Mouse (Mus musculus) kidney, embryonic 14.5 days (tissue): ENCODE results near the gene Ddx11. TPM values are rescaled to one million over a fixed set of nuclear protein-coding genes. Genes with fewer than 3 reads are reported as not detected.

Experiments
- ATAC-seq: fragments of 200-750 bp; cut with Nextera tagmentation; 2 replicates; pipeline ENCODE4 v1.8.0; 2017; ENCODE audit warnings: moderate number of reproducible peaks, mild to moderate bottlenecking, moderate TSS enrichment, moderate library complexity; ENCODE audit not compliant: low FRiP score, low TSS enrichment
- H3K27ac ChIP-seq: fragments of 300-500 bp; sonication (generic); 2 replicates; pipeline ENCODE4 v1.5.1; 2014; ENCODE audit warnings: low read depth, mild to moderate bottlenecking, low read length, moderate library complexity, mixed read lengths
- H3K27me3 ChIP-seq: fragments of 300-500 bp; sonication (generic); 2 replicates; pipeline ENCODE4 v1.6.1; 2014; ENCODE audit warnings: mild to moderate bottlenecking, low read length; ENCODE audit not compliant: control insufficient read depth, insufficient read depth
- H3K36me3 ChIP-seq: fragments of 300-500 bp; sonication (generic); 2 replicates; pipeline ENCODE4 v1.6.1; 2014; ENCODE audit warnings: low read length, mixed read lengths; ENCODE audit not compliant: control insufficient read depth, insufficient read depth
- H3K4me1 ChIP-seq: fragments of 300-500 bp; sonication (generic); 2 replicates; pipeline ENCODE4 v1.6.1; 2014; ENCODE audit warnings: low read length, mixed read lengths; ENCODE audit not compliant: control insufficient read depth, insufficient read depth
- H3K4me2 ChIP-seq: fragments of 300-500 bp; sonication (generic); replicated peaks from 2 replicates; pipeline ENCODE4 v1.6.1; 2014; ENCODE audit warnings: low read depth, mild to moderate bottlenecking, low read length
- H3K4me3 ChIP-seq: fragments of 300-500 bp; sonication (generic); 2 replicates; pipeline ENCODE4 v1.5.1; 2014; ENCODE audit warnings: mild to moderate bottlenecking, low read length
- H3K9ac ChIP-seq: fragments of 300-500 bp; sonication (generic); 2 replicates; pipeline ENCODE4 v1.6.1; 2014; ENCODE audit warnings: low read depth, mild to moderate bottlenecking, low read length, moderate library complexity
- H3K9me3 ChIP-seq: fragments of 300-500 bp; sonication (generic); 2 replicates; pipeline ENCODE4 v1.6.1; 2016; ENCODE audit warnings: low read length; ENCODE audit not compliant: control insufficient read depth
- WGBS: fragments of 180-500 bp; shearing (Covaris S2); extraction: QIAGEN DNeasy Blood & Tissue Kit; methylation state at CpG from one replicate; pipeline ENCODE4 v1.1.7; 2014; 5-methylcytosine and 5-hydroxymethylcytosine counted together
- polyA plus RNA-seq: library from polyadenylated mRNA; unstranded; fragments of >200 nt; fragmentation: Nextera tagmentation; extraction: Ambion mirVana; gene quantifications from 2 replicates; pipeline ENCODE4 v1.2.1, GENCODE M21; 2014

Gene Ddx11
- polyA plus RNA-seq, result 13.9 and 26.3 TPM in 2 replicates

DNA sequence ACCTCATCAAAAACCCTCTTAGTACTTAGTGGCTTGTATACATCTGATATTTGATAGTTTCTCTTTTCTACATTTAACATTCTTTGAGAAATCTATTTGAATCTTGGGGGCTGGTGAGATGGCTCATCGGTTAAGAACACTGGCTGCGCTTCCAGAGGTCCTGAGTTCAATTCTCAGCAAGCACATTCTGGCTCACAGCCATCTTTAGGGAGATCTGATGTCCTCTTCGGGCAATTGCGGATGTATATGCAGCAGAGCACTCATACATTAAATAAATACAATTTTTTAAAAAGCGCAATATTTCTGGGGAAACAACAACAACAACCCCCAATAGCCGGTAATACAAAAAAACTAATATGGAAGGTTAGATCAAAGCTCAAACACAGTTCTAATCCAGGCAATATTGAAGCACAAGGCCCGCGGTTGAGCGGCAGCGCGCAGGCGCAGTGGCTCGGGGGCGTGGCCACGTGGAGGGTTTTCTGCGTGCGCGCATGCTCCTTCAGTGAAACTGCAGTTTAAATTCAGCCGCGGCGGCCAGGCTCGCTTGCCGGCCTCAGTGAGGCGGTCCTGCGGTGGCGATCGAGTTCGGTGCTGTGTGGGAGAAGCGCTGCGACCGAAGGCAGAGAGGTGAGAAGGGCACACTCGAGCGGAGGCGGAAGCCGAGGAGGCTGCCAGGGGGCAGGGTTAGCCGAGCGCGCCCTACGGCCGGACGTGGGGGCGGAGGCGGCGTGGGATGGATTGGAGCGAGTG, at the start of gene Ddx11:
Gene Ddx11 (plus strand): TSS at position 455 of the 750 bp plus-strand sequence.
- peak within 1 kb of the TSS; percentile 85 for H3K4me2 ChIP-seq
- peak within 1 kb of the TSS; percentile 83 for H3K4me3 ChIP-seq
- no peaks in the 10 kb centered on the region for H3K27me3 ChIP-seq
- ATAC-seq, result peak; percentile 88
- peaks cover 16% of the 10 kb centered on the region for H3K4me1 ChIP-seq
- H3K9me3 ChIP-seq, result no peaks in the 10 kb centered on the region
- peaks cover 33% of the 10 kb centered on the region for H3K36me3 ChIP-seq
- WGBS, result 6% methylated on average over 45 of the region's 45 CpGs
- peak within 1 kb of the TSS; percentile 91 for H3K27ac ChIP-seq
- H3K9ac ChIP-seq, result peak within 1 kb of the TSS; percentile 78

DNA sequence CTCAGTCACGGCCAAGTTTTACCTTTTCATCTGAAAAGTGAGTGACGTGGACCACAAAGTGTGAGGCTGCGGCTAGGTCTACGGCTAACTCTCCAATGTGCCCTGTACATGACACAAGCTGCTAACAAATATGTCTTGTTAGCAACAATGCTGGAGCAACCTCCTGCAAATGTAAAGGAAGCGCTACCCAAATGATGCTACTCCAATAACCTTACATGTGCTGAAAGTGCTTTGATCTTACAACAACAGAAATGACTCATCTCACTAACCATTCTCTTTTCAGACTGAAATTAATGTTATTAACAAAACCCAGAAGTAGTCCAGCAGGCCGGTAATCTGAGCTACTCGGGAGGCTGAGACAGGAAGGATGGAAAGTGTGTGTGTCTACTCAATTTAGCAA, 49.3 kb upstream of the Ddx11 start:
- Histone ChIP-seq H3K4me1 (peaks cover 6% of the 10 kb centered on the region; the same call in 1 of the 2 replicates), H3K36me3 (0 out of 2 replicates have a peak, but pooled peaks cover 3% of the 10 kb centered on the region), H3K4me2 (no peak overlapping the region), H3K9ac (no peak overlapping the region), H3K4me3 (no peak overlapping the region), H3K9me3 (no peaks in the 10 kb centered on the region), H3K27ac (no peak overlapping the region), H3K27me3 (no peaks in the 10 kb centered on the region)
- WGBS, result 90% methylated on average over 7 of the region's 7 CpGs
- ATAC-seq, result no peak

DNA sequence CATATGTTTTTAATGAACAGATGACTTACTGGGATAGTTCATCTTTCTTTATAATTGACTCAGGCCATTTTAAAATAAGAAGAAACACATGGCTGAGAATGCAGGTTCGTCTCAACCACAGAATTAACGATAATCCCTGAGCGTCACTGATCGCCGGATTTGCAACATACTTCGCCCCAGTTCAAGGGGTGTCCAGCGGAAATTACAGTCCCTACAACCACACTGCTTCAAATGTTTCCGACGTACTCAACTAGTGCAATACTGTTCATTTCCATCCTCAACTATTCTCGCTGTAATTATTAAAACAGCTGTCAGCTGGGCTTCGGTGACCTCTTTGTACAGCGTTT, 47.5 kb upstream of the Ddx11 start:
- WGBS, result 7% methylated on average over 12 of the region's 12 CpGs
- H3K27me3 ChIP-seq, result no peaks in the 10 kb centered on the region
- ATAC-seq, result no peak
- H3K4me2 ChIP-seq, result peak overlapping the region; percentile 84
- peak overlapping the region; percentile 85 for H3K9ac ChIP-seq
- peaks cover 6% of the 10 kb centered on the region; the same call in 1 of the 2 replicates for H3K4me1 ChIP-seq
- H3K27ac ChIP-seq, result no peak overlapping the region
- H3K4me3 ChIP-seq, result peak overlapping the region; percentile 92
- H3K36me3 ChIP-seq, result peaks cover 18% of the 10 kb centered on the region
- no peaks in the 10 kb centered on the region for H3K9me3 ChIP-seq

DNA sequence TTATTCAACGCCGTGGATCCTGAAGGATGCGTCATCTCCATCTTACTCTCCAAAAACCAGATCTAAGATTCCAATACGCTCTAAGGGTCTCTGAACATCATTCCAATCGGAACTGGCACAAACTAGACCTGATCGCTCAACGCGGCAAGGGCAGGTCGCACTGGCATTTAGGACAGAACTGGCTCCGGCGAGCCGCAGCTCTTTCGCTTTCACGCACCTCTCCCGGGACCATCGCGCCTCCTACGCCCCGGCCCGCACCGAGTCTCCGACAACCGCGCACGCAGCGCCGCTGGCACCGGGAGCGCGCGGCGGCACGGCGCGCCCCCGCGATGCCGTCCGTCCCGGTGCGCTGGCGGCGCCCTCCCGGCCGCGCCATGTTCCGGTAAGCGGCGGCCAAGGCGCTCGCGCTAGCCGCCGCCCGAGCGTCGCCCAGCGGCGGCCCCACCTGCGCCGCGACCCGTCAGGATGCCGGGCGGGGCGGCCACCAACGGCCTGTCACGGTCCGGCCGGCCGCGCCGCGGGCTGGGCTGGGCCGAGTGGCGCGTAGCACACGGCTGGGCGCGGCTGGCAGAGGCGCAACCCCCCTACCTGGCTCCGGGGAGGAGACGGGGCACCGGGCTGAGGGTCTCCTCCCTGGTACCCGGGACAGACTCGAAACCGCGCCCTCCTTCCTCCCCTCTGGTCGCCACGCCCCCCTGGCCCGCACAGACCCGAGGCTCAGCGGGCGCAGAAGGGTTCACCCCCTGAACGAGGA, 47.0 kb upstream of the Ddx11 start:
- Histone ChIP-seq H3K9ac (peak overlapping the region; percentile 85), H3K27ac (peak overlapping the region; percentile 86), H3K36me3 (peaks cover 24% of the 10 kb centered on the region), H3K4me1 (peaks cover 6% of the 10 kb centered on the region; the same call in 1 of the 2 replicates), H3K27me3 (no peaks in the 10 kb centered on the region), H3K9me3 (no peaks in the 10 kb centered on the region), H3K4me2 (peak overlapping the region; percentile 84), H3K4me3 (peak overlapping the region; percentile 92)
- peak; percentile 89 for ATAC-seq
- under 1% methylated on average over 85 of the region's 95 CpGs for WGBS

DNA sequence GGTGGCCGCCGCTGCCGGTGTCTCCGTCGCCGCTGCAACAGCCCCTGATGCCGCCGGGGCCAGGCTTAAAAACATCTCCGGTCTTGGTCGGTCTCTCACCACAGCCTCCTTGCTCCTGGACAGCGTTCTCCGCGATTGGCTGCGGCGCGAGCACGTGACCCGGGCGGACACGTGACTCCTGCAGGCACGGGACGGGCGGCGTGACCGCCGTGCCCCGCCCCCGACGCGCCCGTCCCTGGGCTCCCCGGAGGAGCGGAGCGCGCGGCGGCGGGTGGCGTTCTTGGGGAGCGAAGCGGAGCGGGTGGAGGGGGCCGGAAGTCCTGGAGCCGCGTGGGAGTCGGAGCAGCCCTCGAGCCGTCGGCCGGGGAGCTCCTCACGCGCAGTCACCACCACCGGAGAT, 46.4 kb upstream of the Ddx11 start, which contains the start of gene Ankrd12:
Gene Ankrd12 (minus strand): TSS at position 156 of the 400 bp plus-strand sequence.
- H3K27me3 ChIP-seq, result no peaks in the 10 kb centered on the region
- H3K4me3 ChIP-seq, result peak within 1 kb of the TSS; percentile 92
- H3K36me3 ChIP-seq, result peaks cover 27% of the 10 kb centered on the region
- peak within 1 kb of the TSS; percentile 85 for H3K9ac ChIP-seq
- WGBS, result under 1% methylated on average over 45 of the region's 53 CpGs
- H3K27ac ChIP-seq, result peak within 1 kb of the TSS; percentile 86
- H3K9me3 ChIP-seq, result no peaks in the 10 kb centered on the region
- H3K4me1 ChIP-seq, result peaks cover 6% of the 10 kb centered on the region; the same call in 1 of the 2 replicates
- ATAC-seq, result peak; percentile 98
- H3K4me2 ChIP-seq, result peak within 1 kb of the TSS; percentile 84

DNA sequence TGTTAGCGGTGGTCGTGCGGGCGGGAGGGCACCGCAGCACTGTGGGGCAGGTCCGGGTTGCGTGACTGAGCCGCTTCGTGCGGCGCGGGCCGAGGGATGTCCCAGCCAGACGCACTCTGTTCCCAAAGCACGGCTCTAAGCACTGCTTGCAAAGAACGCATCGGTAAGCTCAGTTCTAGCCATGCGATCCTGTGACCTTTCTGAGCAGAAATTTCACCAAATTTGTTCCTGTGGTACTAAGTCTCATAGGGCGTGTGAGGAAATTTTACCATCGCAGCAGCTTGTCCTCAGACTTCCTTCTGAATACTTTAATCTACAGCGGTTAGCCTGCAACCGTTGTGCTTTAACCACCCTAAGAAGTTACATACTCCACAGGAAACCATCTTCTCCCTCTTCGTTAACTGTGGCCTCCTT, 45.9 kb upstream of the Ddx11 start:
- peak; percentile 63 for ATAC-seq
- Histone ChIP-seq H3K9me3 (no peaks in the 10 kb centered on the region), H3K36me3 (peaks cover 27% of the 10 kb centered on the region), H3K27me3 (no peaks in the 10 kb centered on the region), H3K4me1 (peaks cover 6% of the 10 kb centered on the region; the same call in 1 of the 2 replicates), H3K4me3 (peak overlapping the region; percentile 92), H3K4me2 (peak overlapping the region; percentile 84), H3K9ac (peak overlapping the region; percentile 85), H3K27ac (peak overlapping the region; percentile 86)
- WGBS, result 2% methylated on average over 23 of the region's 23 CpGs

DNA sequence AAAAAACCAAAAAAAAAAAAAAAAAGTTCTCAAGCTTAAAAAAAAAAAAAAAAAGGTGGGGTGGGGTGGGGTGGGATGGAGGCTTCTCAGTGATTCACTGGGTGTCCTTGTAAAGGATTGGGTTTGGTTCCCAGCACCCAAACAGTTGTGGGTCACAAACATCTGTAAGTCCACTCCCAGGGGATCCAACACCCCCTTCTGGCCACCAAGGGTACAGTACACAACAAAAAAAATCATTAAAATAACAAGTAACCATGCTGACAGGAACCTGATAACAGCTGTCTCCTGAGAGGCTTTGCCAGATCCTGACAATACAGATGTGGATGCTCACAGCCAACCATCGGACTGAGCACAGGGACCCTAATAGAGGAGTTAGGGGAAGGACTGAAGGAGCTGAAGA, 38.8 kb upstream of the Ddx11 start:
- H3K36me3 ChIP-seq, result peaks cover 61% of the 10 kb centered on the region
- no peak overlapping the region for H3K27ac ChIP-seq
- H3K9ac ChIP-seq, result no peak overlapping the region
- no peak overlapping the region for H3K4me3 ChIP-seq
- H3K4me1 ChIP-seq, result no peaks in the 10 kb centered on the region
- H3K27me3 ChIP-seq, result no peaks in the 10 kb centered on the region
- 83% methylated on average over 1 of the region's 1 CpGs for WGBS
- ATAC-seq, result no peak
- no peaks in the 10 kb centered on the region for H3K9me3 ChIP-seq
- H3K4me2 ChIP-seq, result no peak overlapping the region

DNA sequence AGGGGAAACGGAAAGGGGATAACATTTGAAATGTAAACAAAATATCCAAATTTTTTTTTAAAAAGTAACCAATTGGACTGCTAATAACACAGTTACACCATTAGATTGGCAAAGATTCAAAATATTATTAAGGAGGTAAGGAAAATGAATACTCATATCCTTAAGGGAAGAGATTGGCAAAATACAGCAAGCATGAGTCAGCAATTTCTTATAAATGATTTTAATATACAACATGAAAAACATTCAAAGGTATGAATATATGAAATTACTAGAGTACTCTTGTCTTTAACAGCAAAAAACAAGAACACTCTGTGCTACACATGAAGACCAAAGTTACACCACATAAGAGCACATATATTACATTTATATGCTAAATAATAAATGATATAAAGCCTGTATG, 38.3 kb upstream of the Ddx11 start:
- 92% methylated on average over 1 of the region's 1 CpGs for WGBS

DNA sequence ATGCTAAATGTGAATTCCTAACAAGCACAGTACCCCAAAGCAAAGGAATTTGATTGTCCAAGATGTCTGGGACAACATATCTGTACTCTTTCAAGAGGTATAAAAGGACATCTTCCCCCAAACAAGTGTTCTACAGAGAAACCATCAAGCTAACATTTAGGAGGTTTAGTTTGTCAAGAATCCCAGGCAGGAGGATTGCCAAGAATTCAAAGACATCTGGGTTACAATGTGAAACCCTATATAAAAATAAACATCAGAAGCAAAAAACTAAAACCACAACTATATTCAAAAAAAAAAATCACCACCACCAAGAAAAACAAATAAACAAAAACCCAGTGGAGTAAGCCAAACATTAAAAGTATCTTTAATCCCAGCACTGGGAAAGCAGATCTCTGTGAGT, 33.1 kb upstream of the Ddx11 start:
- no peak overlapping the region for H3K4me3 ChIP-seq
- no peaks in the 10 kb centered on the region for H3K27me3 ChIP-seq
- peaks cover 43% of the 10 kb centered on the region for H3K36me3 ChIP-seq
- no peaks in the 10 kb centered on the region for H3K4me1 ChIP-seq
- no peak overlapping the region for H3K27ac ChIP-seq
- no peak overlapping the region for H3K9ac ChIP-seq
- H3K9me3 ChIP-seq, result no peaks in the 10 kb centered on the region
- H3K4me2 ChIP-seq, result no peak overlapping the region
- ATAC-seq, result no peak

More for the DNA sequence above, 38.3 kb upstream of the Ddx11 start:
- peaks cover 56% of the 10 kb centered on the region for H3K36me3 ChIP-seq
- H3K4me1 ChIP-seq, result no peaks in the 10 kb centered on the region
- H3K27me3 ChIP-seq, result no peaks in the 10 kb centered on the region
- no peak overlapping the region for H3K27ac ChIP-seq
- ATAC-seq, result no peak
- H3K4me2 ChIP-seq, result no peak overlapping the region
- H3K9ac ChIP-seq, result no peak overlapping the region
- H3K9me3 ChIP-seq, result no peaks in the 10 kb centered on the region
- H3K4me3 ChIP-seq, result no peak overlapping the region
